Mouse (Mus musculus) frontal cortex, postnatal 14 days (tissue): ENCODE data around the gene Amph.
"Not testable (repeated sequence)": the region's sequence is repeated elsewhere in the genome, so short reads cannot be mapped to it uniquely, and the experiment has no call there.

ENCODE experiments used
- DNase-seq, 2 experiments: peaks; one replicate each; pipeline ENCODE4 v3.0.0; 2022; ENCODE audit warnings: low spot score in 2 of 2

The Amph gene

GRCm38 (mm10) chr13:19025906-19026305, 77.9 kb downstream of the Amph start:
- no peak for DNase-seq

GRCm38 (mm10) chr13:19026923-19027322, 78.9 kb downstream of the Amph start:
- no peak for DNase-seq

- DNase-seq: peak in 1 of 2 experiments; percentile 17
These were observed 79.9 kb downstream of the Amph start for GRCm38 (mm10) chr13:19027766-19028350.

GRCm38 (mm10) chr13:19031916-19032688, 84.1 kb downstream of the Amph start:
- no peak for DNase-seq

GRCm38 (mm10) chr13:19052090-19052489, 104.1 kb downstream of the Amph start:
- no peak for DNase-seq

GRCm38 (mm10) chr13:19054504-19054903, 106.5 kb downstream of the Amph start:
- DNase-seq: no peak

- DNase-seq: no peak
These were observed 124.3 kb downstream of the Amph start for GRCm38 (mm10) chr13:19072261-19072660.

GRCm38 (mm10) chr13:19077427-19077826, 129.4 kb downstream of the Amph start:
- no peak for DNase-seq

GRCm38 (mm10) chr13:19081932-19082331, 133.9 kb downstream of the Amph start:
- DNase-seq: no peak

- DNase-seq: no peak
These were observed 146.6 kb downstream of the Amph start for GRCm38 (mm10) chr13:19094571-19094970.

GRCm38 (mm10) chr13:19097117-19097516, 149.1 kb downstream of the Amph start:
- no peak for DNase-seq

- DNase-seq: peak; percentile 80 to 87
These were observed 153.9 kb downstream of the Amph start for GRCm38 (mm10) chr13:19101889-19102402.

GRCm38 (mm10) chr13:19106418-19106817, 158.4 kb downstream of the Amph start:
- no peak for DNase-seq

- DNase-seq: no peak
These were observed 161.3 kb downstream of the Amph start for GRCm38 (mm10) chr13:19109331-19109730.

- DNase-seq: no peak
These were observed 165.3 kb downstream of the Amph start for GRCm38 (mm10) chr13:19113034-19113922.

- not testable (repeated sequence) for DNase-seq
These were observed 166.8 kb downstream of the Amph start for GRCm38 (mm10) chr13:19114761-19115160.

- DNase-seq: no peak
These were observed 179.0 kb downstream of the Amph start for GRCm38 (mm10) chr13:19126912-19127552.

GRCm38 (mm10) chr13:19133833-19134232, 185.8 kb downstream of the Amph start:
- DNase-seq: peak in 1 of 2 experiments; percentile 62

GRCm38 (mm10) chr13:19137212-19137611, 189.2 kb downstream of the Amph start:
- no peak for DNase-seq

GRCm38 (mm10) chr13:19137932-19138331, 189.9 kb downstream of the Amph start:
- DNase-seq: no peak

GRCm38 (mm10) chr13:19138550-19138949, 190.5 kb downstream of the Amph start:
- DNase-seq: no peak

GRCm38 (mm10) chr13:19139104-19139503, 191.1 kb downstream of the Amph start:
- no peak for DNase-seq
